Mouse (Mus musculus): Measurements from ENCODE around the gene Igsf11. TPM values are rescaled to one million over a fixed set of nuclear protein-coding genes. Genes with fewer than 3 reads are reported as not detected.

The Igsf11 gene
- polyA plus RNA-seq (2012; rRNA removed), result 19.3 and 28.3 TPM in 2 replicates

GRCm38 (mm10) chr16:38892371-38892770, at the start of gene Igsf11:
Igsf11 (plus strand) TSS chr16:38892671.

Other genes with a start within 250 kb of the Igsf11 start
- gene Arhgap31, start 179.4 kb upstream of the Igsf11 start, polyA plus RNA-seq (2012; rRNA removed), result 24.8 and 27.3 TPM in 2 replicates
- 13.4 and 14.9 TPM in 2 replicates for gene B4galt4, start 150.4 kb upstream of the Igsf11 start, polyA plus RNA-seq (2012; rRNA removed)
- gene Upk1b, start 92.3 kb upstream of the Igsf11 start, polyA plus RNA-seq (2012; rRNA removed), result 13.2 and 15.9 TPM in 2 replicates
- gene 4930435E12Rik, start 63.9 kb upstream of the Igsf11 start, polyA plus RNA-seq (2012; rRNA removed), result not detected in 2 replicates

All from ovary, adult 2 months (tissue).